Comparison of ENCODE assay signal across 24 mouse cellular contexts in the genomic region with DNA sequence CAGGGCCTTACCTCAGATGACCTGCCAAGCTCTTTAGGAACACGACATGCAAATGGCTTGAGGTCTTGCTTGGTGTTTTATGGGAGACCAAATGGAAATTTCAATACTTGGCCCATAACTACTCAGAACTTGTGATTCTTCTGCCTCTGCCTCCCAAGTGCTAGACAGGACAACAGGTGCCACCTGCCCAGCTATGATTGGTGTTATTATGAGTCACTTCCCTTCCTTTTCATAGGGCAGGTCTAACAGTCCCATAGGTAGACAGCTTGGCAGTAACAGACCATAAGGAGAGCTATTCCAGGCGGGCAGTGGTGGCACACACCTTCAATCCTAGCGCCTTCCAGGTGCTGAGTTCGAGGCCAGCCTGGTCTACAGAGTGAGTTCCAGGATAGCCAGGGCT. TPM values are rescaled to one million over a fixed set of nuclear protein-coding genes. Genes with fewer than 3 reads are reported as not detected.
"Had no signal": no experiment of that assay in that cellular context is flagged by ENCODE, and none has a peak within 500 bp of the region (broad histone marks: within the 10 kb centered on the region; RNA-seq: fewer than 3 reads in every experiment).

No protein-coding gene starts in this region.

- H3K36me3 ChIP-seq: limb, embryonic 15.5 days; midbrain, embryonic 12.5 days had no signal

- H3K9me3 ChIP-seq: limb, embryonic 15.5 days; midbrain, embryonic 12.5 days had no signal

- H3K27me3 ChIP-seq: limb, embryonic 15.5 days; midbrain, embryonic 12.5 days had no signal

- DNase-seq: kidney, adult 11 months; kidney, adult 9 months; kidney, postnatal 36 days; layer of hippocampus, adult 9-11 months; layer of hippocampus, postnatal 36 days; lung, embryonic 14.5 days; lung, postnatal 10 days; lung, postnatal 4 days; right cerebral cortex, adult 18-20 months; right cerebral cortex, postnatal 25 days; thymus, postnatal 25 days had no signal

- ATAC-seq: midbrain, embryonic 16.5 days had no signal

- H3K4me2 ChIP-seq: limb, embryonic 15.5 days; lung, embryonic 14.5 days; midbrain, embryonic 12.5 days had no signal

- H3K9ac ChIP-seq: limb, embryonic 15.5 days; lung, embryonic 14.5 days; midbrain, embryonic 12.5 days had no signal

- H3K4me3 ChIP-seq: limb, embryonic 15.5 days; midbrain, embryonic 12.5 days had no signal

- H3K27ac ChIP-seq: kidney, postnatal 0 days; limb, embryonic 15.5 days; midbrain, embryonic 12.5 days; stomach, postnatal 0 days had no signal

RNA-seq across cellular contexts. Expression of a gene that starts 53.1 kb away (rescaled TPM):
- total RNA-seq: layer of hippocampus, adult 18-20 months; layer of hippocampus, postnatal 36 days; left cerebral cortex, adult 8-10 months; left cerebral cortex, postnatal 25 days; megakaryocyte, adult 5-6 weeks had no signal
- polyA plus RNA-seq: kidney, postnatal 0 days; limb, embryonic 11.5 days; lung, embryonic 14.5 days; midbrain, embryonic 12.5 days; midbrain, embryonic 16.5 days; neural tube, embryonic 14.5 days; small intestine, adult 2 months; stomach, postnatal 0 days; urinary bladder, adult 2 months had no signal
